Mouse (Mus musculus) midbrain, postnatal 0 days (tissue): ENCODE measurements around the gene Lmbr1l. TPM values are rescaled to one million over a fixed set of nuclear protein-coding genes. Genes with fewer than 3 reads are reported as not detected.

Experiments used
- ATAC-seq: fragments of 200-750 bp; cut with Nextera tagmentation; 2 replicates; pipeline ENCODE4 v1.8.0; 2017; ENCODE audit warnings: moderate number of reproducible peaks, mild to moderate bottlenecking, moderate TSS enrichment, moderate library complexity; ENCODE audit not compliant: low FRiP score
- DNase-seq: peaks from one replicate; pipeline ENCODE4 v3.0.0-alpha.2; 2015; ENCODE audit warnings: low spot score
- H3K27ac ChIP-seq: fragments of 300-500 bp; sonication (generic); 2 replicates; pipeline ENCODE4 v1.5.1; 2014; ENCODE audit warnings: low read depth, mild to moderate bottlenecking, low read length, mixed read lengths
- H3K27me3 ChIP-seq: fragments of 300-500 bp; sonication (generic); 2 replicates; pipeline ENCODE4 v1.6.1; 2014; ENCODE audit warnings: low read length, control low read depth, mixed read lengths; ENCODE audit not compliant: insufficient read depth
- H3K36me3 ChIP-seq: fragments of 300-500 bp; sonication (generic); 2 replicates; pipeline ENCODE4 v1.6.1; 2014; ENCODE audit warnings: low read length, control low read depth, mixed read lengths; ENCODE audit not compliant: insufficient read depth
- H3K4me1 ChIP-seq: fragments of 300-500 bp; sonication (generic); 2 replicates; pipeline ENCODE4 v1.6.1; 2014; ENCODE audit warnings: mild to moderate bottlenecking, control low read depth, antibody characterized with exemption, low read length, mixed read lengths; ENCODE audit not compliant: insufficient read depth
- H3K4me2 ChIP-seq: fragments of 300-500 bp; sonication (generic); 2 replicates; pipeline ENCODE4 v1.6.1; 2014; ENCODE audit warnings: low read depth, mild to moderate bottlenecking, low read length, mixed read lengths; ENCODE audit not compliant: poor library complexity, severe bottlenecking
- H3K4me3 ChIP-seq: fragments of 300-500 bp; sonication (generic); 2 replicates; pipeline ENCODE4 v1.5.1; 2014; ENCODE audit warnings: low read depth, mild to moderate bottlenecking, low read length, moderate library complexity
- H3K9ac ChIP-seq: fragments of 300-500 bp; sonication (generic); replicated peaks from 2 replicates; pipeline ENCODE4 v1.6.1; 2014; ENCODE audit warnings: mild to moderate bottlenecking, low read length, moderate library complexity, mixed read lengths; ENCODE audit not compliant: poor library complexity, severe bottlenecking
- H3K9me3 ChIP-seq: fragments of 300-500 bp; sonication (generic); 2 replicates; pipeline ENCODE4 v1.6.1; 2016; ENCODE audit warnings: low read length, control low read depth
- CTCF ChIP-seq: IDR thresholded peaks from 2 replicates; pipeline ENCODE4 v1.5.1; 2016; ENCODE audit warnings: antibody characterized with exemption, mild to moderate bottlenecking
- WGBS: fragments of 180-500 bp; shearing (Covaris S2); extraction: QIAGEN DNeasy Blood & Tissue Kit; methylation state at CpG from one replicate; pipeline ENCODE4 v1.1.7; 2014; 5-methylcytosine and 5-hydroxymethylcytosine counted together
- polyA plus RNA-seq: library from polyadenylated mRNA; unstranded; fragments of >200 nt; fragmentation: Nextera tagmentation; extraction: Ambion mirVana; gene quantifications from 2 replicates; pipeline ENCODE4 v1.2.1, GENCODE M21; 2015
- total RNA-seq: library from RNA; depleted of rRNA; stranded (reverse); fragments of >200 nt; gene quantifications from 2 replicates; pipeline ENCODE4 v1.2.3, GENCODE M21; 2014

Lmbr1l gene
- total and polyA plus RNA-seq, 2 experiments from 2014 or later, result 19.6 to 46.0 TPM

GRCm38 (mm10) chr15:98877331-98877730 is 40.7 kb downstream of the Lmbr1l start:
- Histone ChIP-seq H3K9ac (no peak overlapping the region), H3K27ac (no peak overlapping the region), H3K36me3 (no peaks in the 10 kb centered on the region), H3K4me2 (no peak overlapping the region), H3K4me1 (0 out of 2 replicates have a peak, but pooled peaks cover 2% of the 10 kb centered on the region), H3K9me3 (no peaks in the 10 kb centered on the region), H3K4me3 (no peak overlapping the region), H3K27me3 (no peaks in the 10 kb centered on the region)
- 12% methylated on average over 3 of the region's 3 CpGs for WGBS
- ATAC-seq (no peak), DNase-seq (peak; percentile 87)
- TF ChIP-seq CTCF, result peak; percentile 88

DNA sequence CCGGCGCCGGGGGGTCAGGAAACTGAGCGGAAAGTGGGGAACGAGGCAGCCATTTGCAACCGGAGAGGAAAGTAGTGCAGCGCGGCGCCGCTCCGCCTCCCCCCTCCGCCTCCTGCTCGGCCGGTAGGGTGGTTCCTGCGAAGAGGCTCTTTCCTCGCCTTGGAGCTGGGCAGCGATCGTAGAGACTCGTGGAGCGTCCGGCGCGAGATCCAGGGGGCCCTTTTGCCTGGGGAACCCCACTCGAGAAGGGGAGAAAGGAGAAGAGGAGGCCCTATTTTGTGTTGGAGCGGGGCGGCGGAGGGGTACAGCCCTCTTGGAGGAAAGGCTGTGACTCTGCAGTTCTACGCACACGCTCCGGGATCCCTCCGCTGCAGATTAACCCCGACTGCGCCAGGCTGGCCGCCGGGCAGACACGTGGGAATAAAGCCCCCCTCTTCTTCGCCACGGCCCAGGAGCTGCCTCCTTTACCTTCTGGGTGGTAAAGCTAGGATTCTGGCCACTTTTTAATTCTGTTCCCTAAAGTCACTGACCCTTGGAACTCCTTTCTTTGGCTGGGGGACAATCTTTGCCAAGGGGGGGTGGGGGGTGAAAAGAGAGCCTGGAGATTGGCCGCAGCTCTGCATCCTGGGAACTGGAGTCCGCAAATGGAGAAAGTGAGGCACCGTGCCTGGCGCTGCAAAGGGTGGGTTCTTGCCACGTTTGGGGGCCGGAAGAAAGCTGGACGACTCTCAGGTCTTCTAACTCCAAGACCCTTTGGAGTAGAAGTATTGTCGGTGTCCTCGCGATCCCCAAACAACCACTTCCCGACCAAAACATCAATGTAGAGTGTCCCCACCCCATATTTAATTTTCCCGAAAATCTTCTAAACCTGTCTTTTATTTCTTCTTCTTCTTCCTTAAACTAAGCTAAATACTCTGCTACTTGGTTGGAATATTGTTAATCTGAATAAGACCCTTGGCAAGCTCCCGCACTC is 45.8 kb downstream of the Lmbr1l start:
- no peaks in the 10 kb centered on the region for H3K9me3 ChIP-seq
- WGBS, result under 1% methylated on average over 46 of the region's 51 CpGs
- H3K4me1 ChIP-seq, result peaks cover 28% of the 10 kb centered on the region
- H3K27me3 ChIP-seq, result no peaks in the 10 kb centered on the region
- peak; percentile 98 for DNase-seq
- H3K36me3 ChIP-seq, result no peaks in the 10 kb centered on the region
- peak; percentile 84 for ATAC-seq
- peak overlapping the region; percentile 99 for H3K27ac ChIP-seq
- peak; percentile 30; the same call in 1 of the 2 replicates for TF ChIP-seq CTCF
- peak overlapping the region; percentile 98 for H3K9ac ChIP-seq
- H3K4me3 ChIP-seq, result peak overlapping the region; percentile 99
- peak overlapping the region; percentile 99 for H3K4me2 ChIP-seq

- peak within 1 kb of the TSS; percentile 99 for H3K4me3 ChIP-seq
Observed at GRCm38 (mm10) chr15:98871070-98871915, 46.7 kb downstream of the Lmbr1l start, which contains the start of gene Kmt2d. Gene Kmt2d (minus strand): TSS chr15:98871204.

GRCm38 (mm10) chr15:98870179-98871069 is 47.6 kb downstream of the Lmbr1l start:
- Histone ChIP-seq H3K27ac (peak overlapping the region; percentile 99; the same call in 1 of the 2 replicates), H3K4me1 (peaks cover 30% of the 10 kb centered on the region), H3K36me3 (peaks cover 9% of the 10 kb centered on the region), H3K9me3 (no peaks in the 10 kb centered on the region), H3K4me3 (peak overlapping the region; percentile 99), H3K27me3 (no peaks in the 10 kb centered on the region), H3K4me2 (peak overlapping the region; percentile 99), H3K9ac (peak overlapping the region; percentile 98)
- ATAC-seq (no peak), DNase-seq (peak; percentile 25)
- WGBS, result under 1% methylated on average over 16 of the region's 16 CpGs
- TF ChIP-seq CTCF, result no peak

More at GRCm38 (mm10) chr15:98871070-98871915, 46.7 kb downstream of the Lmbr1l start, which contains the start of gene Kmt2d:
- TF ChIP-seq CTCF, result no peak
- Histone ChIP-seq H3K27me3 (no peaks in the 10 kb centered on the region), H3K9ac (peak within 1 kb of the TSS; percentile 98), H3K36me3 (0 out of 2 replicates have a peak, but pooled peaks cover under 1% of the 10 kb centered on the region), H3K4me1 (peaks cover 30% of the 10 kb centered on the region), H3K27ac (peak within 1 kb of the TSS; percentile 99), H3K4me2 (peak within 1 kb of the TSS; percentile 99), H3K9me3 (no peaks in the 10 kb centered on the region)
- ATAC-seq (peak; percentile 45), DNase-seq (peak; percentile 65)
- WGBS, result under 1% methylated on average over 69 of the region's 94 CpGs
